Mouse (Mus musculus): ENCODE measurements at regions not wholly inside any gene's neighbourhood (a gene's known extent, or its start where the extent isn't known, plus 50 kb on each side); places are given as distances from the start of the nearest gene placed in this dataset.

DNA sequence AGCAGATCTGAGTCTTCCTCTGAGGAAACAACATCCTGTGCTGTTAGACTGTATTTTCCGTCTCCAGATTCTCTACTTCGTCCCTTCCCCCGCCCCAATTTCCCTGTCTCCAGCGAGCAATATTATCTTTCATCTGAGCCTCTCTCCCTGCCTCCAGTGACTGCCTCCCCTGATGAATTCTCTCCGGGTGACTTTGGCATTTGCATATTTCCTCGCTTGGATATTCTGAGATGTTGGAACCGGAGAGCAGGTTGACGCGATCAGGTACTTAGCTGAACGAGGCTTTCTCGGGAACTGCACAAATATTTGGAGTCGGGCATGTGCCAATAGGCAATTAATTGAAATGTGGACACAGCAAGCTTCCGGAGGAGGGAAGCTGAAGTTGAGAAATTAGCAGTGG lies 323.8 kb upstream of the 4930535I16Rik start:
- DNase-seq (ENCODE audit: low read depth, low spot score), result no peak
- no peaks in the 10 kb centered on the region for H3K27me3 ChIP-seq (ENCODE audit: control insufficient read depth, insufficient read depth, low read length, poor library complexity, severe bottlenecking)
- no peaks in the 10 kb centered on the region for H3K36me3 ChIP-seq (ENCODE audit: control insufficient read depth, insufficient read depth, low read length, poor library complexity, severe bottlenecking)

DNA sequence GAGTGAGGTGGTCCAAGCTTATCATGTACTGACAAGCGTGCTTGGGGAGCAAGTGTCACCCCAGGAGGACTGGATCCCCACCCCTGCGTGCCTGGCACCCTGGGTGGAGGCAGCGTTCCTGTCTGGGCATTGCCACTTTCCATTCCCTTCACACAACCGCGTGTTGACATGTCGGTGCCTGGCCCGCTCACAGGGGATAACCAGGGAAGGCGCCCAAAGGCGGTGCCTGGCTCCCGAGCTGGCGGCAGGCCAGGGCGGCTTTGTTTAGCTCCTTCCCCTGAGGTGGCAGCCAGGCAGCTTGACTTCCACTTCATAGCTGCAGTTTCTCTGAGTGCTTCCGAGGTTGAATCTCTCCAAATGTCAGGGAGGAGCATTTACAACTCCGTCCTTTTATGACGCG lies 318.7 kb upstream of the 4930535I16Rik start:
- H3K36me3 ChIP-seq (ENCODE audit: control insufficient read depth, insufficient read depth, low read length, poor library complexity, severe bottlenecking), result no peaks in the 10 kb centered on the region
- no peaks in the 10 kb centered on the region for H3K27me3 ChIP-seq (ENCODE audit: control insufficient read depth, insufficient read depth, low read length, poor library complexity, severe bottlenecking)
- DNase-seq (ENCODE audit: low read depth, low spot score), result no peak

DNA sequence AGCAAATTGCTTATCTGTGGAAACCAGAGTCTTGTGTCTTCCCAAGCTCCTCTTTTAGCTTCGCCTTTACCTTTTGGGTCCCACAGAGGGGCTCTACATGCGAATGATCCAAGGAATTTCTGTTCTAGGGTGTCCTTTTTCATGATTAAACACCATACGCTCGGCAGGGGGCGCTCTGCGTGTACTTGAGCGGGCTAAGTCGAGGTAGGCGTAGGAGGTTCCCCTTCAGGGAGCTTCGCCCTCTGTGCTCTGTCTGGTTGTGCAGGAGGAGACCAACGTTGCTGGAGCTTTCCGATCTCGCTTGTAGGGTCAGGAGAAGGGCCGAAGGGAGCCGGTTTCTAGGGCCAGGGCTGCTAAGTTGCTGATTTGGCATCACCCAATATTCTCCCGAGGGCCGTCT lies 310.7 kb upstream of the 4930535I16Rik start:
- DNase-seq (ENCODE audit: low read depth, low spot score), result peak; percentile 25
- Histone ChIP-seq H3K27me3 (ENCODE audit: control insufficient read depth, insufficient read depth, low read length, poor library complexity, severe bottlenecking) (no peaks in the 10 kb centered on the region), H3K36me3 (ENCODE audit: control insufficient read depth, insufficient read depth, low read length, poor library complexity, severe bottlenecking) (no peaks in the 10 kb centered on the region)

DNA sequence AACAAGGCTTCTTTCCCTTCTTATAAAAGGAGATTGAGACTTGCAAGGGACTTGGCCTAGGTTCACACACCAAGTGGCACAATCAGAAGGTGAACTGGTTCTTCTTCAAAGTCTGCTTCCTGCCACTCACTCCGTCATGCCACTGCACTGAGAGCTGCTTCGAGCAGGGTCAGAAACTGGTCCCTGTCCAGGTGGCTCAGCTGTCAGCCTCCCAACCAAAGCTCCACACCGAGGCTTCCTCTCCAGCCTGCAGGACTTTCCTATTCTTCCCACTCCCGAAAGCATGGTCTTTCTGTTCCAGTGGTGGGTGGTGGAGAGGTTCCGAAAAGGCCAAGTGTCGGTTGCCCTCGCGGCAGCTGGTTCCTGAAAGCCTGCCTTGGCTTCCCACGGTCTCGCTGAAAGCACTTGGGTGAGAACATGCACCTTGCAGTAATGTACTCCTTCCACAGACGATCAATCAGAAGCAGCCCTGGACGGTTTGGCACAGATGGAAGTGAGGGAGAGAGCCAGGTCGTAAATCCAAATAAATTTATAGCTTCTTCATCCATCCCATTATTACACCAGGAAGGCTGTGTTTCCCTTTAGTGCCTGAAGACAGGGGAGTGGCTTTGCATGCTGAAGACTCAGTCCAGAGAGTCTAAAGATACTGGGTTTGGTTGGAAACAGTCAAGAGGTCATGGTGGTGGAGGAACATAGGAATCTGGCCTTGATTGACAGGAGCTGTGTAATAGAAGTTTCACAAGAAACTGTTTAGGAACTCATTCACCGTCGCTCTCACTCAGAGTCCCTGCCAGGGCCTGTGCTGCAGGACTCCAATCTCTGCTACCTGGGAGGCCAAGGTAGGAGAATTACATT lies 306.1 kb upstream of the 4930535I16Rik start:
- no peaks in the 10 kb centered on the region for H3K36me3 ChIP-seq (ENCODE audit: control insufficient read depth, insufficient read depth, low read length, poor library complexity, severe bottlenecking)
- H3K27me3 ChIP-seq (ENCODE audit: control insufficient read depth, insufficient read depth, low read length, poor library complexity, severe bottlenecking), result no peaks in the 10 kb centered on the region
- no peak for DNase-seq (ENCODE audit: low read depth, low spot score)

DNA sequence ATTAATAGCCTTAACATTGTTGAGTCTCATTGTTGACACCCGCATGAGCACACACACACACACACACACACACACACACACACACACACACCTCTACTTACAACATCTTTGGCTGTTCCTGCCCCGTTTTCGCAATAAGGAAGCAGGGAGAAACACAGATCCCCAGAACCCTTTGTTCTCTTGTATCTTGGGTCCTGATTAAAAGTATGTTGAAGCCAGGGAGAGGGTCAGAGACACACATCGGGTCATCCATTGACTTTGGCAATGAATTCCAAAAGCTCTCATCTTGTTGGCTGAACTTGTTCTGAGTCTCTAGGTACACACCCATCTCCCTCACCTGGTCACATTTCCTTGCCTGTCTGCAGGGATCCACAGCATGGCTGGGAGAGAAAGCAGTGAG lies 303.9 kb upstream of the 4930535I16Rik start:
- no peaks in the 10 kb centered on the region for H3K36me3 ChIP-seq (ENCODE audit: control insufficient read depth, insufficient read depth, low read length, poor library complexity, severe bottlenecking)
- DNase-seq (ENCODE audit: low read depth, low spot score), result no peak
- H3K27me3 ChIP-seq (ENCODE audit: control insufficient read depth, insufficient read depth, low read length, poor library complexity, severe bottlenecking), result no peaks in the 10 kb centered on the region

DNA sequence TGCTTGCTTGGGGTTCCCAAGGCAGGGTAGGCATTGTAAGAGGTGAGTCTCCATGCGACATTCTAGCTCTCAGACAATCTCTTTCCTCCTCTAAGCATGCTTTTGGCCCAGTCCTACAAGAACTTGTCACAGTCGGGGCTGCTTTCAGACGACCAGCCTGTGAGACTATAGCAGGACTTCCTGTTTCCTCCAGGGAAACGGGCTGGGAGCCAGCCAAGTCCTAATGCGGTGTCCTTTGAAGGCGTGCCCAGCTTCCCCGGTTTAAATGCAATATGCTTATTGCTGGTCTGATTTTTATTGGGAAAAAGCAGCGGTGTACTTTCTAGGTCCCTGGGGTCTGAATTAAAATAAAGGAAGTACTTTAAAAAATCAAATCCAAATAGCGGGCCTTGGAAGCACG lies 299.4 kb upstream of the 4930535I16Rik start:
- DNase-seq (ENCODE audit: low read depth, low spot score), result no peak
- Histone ChIP-seq H3K27me3 (ENCODE audit: control insufficient read depth, insufficient read depth, low read length, poor library complexity, severe bottlenecking) (no peaks in the 10 kb centered on the region), H3K36me3 (ENCODE audit: control insufficient read depth, insufficient read depth, low read length, poor library complexity, severe bottlenecking) (no peaks in the 10 kb centered on the region)

DNA sequence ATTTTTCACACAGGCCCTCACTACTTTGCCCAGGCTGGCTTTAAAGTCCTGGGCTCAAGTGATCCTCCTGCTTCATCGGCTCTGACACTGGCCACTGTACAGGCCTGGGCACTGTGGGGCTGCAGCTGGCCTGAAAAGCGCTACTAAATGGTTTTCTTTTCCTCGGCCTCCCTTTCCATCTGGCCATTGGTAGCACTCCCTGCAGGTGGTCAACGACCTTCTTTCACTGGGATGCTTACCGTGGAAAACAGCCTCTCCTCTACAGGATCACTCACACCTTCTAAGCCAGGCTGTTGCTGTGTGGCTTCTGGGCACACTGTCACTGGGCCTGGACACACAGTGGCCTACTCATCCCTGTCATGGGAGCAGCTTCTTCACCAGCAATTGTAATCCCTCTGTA lies 298.5 kb upstream of the 4930535I16Rik start:
- no peaks in the 10 kb centered on the region for H3K36me3 ChIP-seq (ENCODE audit: control insufficient read depth, insufficient read depth, low read length, poor library complexity, severe bottlenecking)
- no peaks in the 10 kb centered on the region for H3K27me3 ChIP-seq (ENCODE audit: control insufficient read depth, insufficient read depth, low read length, poor library complexity, severe bottlenecking)
- no peak for DNase-seq (ENCODE audit: low read depth, low spot score)

DNA sequence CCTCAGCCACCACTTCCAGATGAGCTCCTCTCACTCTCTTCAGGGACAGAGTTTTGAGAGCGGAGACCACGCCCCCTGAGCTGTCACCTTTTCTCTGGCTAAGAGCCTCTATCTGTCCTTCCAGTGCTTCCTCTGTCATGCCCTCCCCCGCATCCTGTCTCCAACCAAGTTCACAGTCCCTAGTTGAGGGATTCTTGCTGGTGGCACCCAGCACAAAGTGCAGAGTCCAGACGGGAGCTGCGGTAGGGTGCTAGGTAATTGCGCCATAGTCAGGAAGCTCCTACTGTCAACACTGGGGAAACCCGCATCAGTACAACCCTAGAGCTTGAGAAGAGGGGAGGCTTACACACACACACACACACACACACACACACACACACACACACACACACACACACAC lies 297.3 kb upstream of the 4930535I16Rik start:
- H3K36me3 ChIP-seq (ENCODE audit: control insufficient read depth, insufficient read depth, low read length, poor library complexity, severe bottlenecking), result no peaks in the 10 kb centered on the region
- no peak for DNase-seq (ENCODE audit: low read depth, low spot score)
- H3K27me3 ChIP-seq (ENCODE audit: control insufficient read depth, insufficient read depth, low read length, poor library complexity, severe bottlenecking), result no peaks in the 10 kb centered on the region

DNA sequence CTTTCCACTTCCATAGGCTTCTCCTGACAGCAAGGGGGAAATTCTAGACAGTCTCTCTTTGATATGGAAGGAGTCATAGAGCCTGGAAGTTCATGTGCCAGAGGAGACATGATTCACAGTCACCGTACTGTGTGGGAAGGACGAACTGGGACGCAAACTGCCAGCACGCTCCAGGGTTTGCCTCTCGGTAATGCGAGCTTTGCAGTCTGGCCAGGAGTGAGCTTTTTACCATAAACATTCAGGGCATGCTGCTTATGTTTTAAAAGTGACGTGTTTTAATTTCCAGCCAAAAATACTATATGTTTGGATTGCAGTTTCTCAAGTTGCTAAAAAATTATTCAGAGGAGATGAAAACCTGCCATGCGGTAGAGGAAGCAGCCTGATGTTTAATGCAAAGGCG lies 292.3 kb upstream of the 4930535I16Rik start:
- DNase-seq (ENCODE audit: low read depth, low spot score), result no peak
- no peaks in the 10 kb centered on the region for H3K36me3 ChIP-seq (ENCODE audit: control insufficient read depth, insufficient read depth, low read length, poor library complexity, severe bottlenecking)
- H3K27me3 ChIP-seq (ENCODE audit: control insufficient read depth, insufficient read depth, low read length, poor library complexity, severe bottlenecking), result no peaks in the 10 kb centered on the region

DNA sequence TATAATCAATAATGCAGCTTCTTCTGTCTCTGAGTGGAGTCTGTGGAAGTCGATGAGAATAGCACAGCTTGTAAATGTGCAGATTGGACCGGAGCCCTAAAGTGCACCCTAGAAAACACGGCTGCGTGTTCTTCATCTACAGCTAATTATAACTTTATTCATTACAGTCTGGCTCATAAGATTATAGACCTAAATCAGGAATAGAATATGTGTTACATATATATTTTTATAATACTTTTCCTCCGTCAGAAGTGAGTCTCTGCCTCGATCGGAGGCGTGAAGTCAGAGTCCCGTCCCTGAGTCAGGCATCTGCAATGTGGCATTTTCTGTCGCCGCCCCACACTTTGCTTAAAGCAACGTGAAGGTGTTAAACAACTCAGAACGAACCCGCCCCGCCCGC lies 288.7 kb upstream of the 4930535I16Rik start:
- Histone ChIP-seq H3K36me3 (ENCODE audit: control insufficient read depth, insufficient read depth, low read length, poor library complexity, severe bottlenecking) (no peaks in the 10 kb centered on the region), H3K27me3 (ENCODE audit: control insufficient read depth, insufficient read depth, low read length, poor library complexity, severe bottlenecking) (no peaks in the 10 kb centered on the region)
- no peak for DNase-seq (ENCODE audit: low read depth, low spot score)

DNA sequence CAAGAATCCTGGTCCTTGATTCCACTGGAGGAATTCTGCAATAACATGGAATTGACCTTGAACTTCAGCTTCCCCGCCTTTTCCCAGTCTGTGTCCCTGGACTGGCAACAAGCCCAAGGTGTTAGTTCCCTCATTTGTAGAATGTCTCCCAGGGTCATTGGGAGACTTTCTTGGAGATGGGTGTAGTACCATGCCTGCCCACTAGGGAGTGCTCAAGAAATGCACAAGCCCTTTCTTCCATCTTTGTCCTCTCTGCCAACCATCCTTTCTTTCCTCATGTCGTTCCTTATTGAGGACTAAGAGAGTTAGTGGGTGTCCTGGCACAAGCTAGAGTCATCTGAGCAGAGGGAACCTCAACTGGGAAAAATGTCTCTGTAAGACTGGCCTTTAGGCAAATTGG lies 285.9 kb upstream of the 4930535I16Rik start:
- Histone ChIP-seq H3K27me3 (ENCODE audit: control insufficient read depth, insufficient read depth, low read length, poor library complexity, severe bottlenecking) (no peaks in the 10 kb centered on the region), H3K36me3 (ENCODE audit: control insufficient read depth, insufficient read depth, low read length, poor library complexity, severe bottlenecking) (no peaks in the 10 kb centered on the region)
- DNase-seq (ENCODE audit: low read depth, low spot score), result peak; percentile 7

DNA sequence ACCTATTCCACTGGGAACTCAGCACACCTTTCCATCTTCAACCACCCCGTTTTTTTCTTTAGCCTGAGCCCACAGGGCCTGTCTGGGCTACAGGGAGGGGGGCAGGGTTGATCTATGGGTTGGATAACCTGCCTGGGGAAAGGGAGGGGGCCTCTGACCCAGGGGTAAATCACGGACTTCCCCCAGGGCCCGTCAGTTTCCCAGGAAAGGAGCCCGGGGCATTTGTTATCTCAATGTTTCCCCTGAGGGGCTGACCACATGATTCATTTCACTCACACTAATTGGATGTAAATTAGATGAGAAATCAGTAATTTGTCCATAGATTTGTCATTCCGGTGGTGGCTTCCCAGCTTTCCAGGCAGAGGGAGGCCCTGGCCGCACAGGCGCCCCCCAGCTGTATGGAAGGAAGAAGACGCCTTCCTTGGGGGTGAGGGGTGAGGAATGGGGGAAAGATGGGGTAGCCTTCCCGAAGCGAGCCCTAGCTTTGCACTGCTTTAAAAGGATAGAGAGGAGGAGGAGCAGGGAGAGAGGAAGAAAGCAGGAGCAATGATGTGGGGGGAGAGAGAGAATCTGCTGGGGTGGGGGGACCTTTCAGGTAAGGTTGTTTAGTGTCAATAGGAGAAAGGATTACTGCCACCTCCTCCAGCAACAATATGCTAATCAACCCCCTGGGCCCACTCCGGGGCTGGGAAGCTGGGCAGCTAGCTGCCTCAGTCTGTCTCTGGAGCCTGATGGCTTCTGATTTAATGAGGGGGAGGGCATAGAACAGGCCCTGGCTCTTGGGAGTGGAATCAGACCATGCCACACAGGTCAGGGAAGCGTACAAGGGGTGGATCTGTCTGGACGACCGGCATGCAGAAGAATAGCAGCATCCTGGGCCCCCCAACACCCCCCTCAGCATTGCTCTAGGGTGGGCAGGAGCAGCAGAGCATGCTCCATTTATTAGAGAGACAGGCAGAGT lies 282.3 kb upstream of the 4930535I16Rik start:
- DNase-seq (ENCODE audit: low read depth, low spot score), result no peak
- no peaks in the 10 kb centered on the region for H3K27me3 ChIP-seq (ENCODE audit: control insufficient read depth, insufficient read depth, low read length, poor library complexity, severe bottlenecking)
- H3K36me3 ChIP-seq (ENCODE audit: control insufficient read depth, insufficient read depth, low read length, poor library complexity, severe bottlenecking), result no peaks in the 10 kb centered on the region

DNA sequence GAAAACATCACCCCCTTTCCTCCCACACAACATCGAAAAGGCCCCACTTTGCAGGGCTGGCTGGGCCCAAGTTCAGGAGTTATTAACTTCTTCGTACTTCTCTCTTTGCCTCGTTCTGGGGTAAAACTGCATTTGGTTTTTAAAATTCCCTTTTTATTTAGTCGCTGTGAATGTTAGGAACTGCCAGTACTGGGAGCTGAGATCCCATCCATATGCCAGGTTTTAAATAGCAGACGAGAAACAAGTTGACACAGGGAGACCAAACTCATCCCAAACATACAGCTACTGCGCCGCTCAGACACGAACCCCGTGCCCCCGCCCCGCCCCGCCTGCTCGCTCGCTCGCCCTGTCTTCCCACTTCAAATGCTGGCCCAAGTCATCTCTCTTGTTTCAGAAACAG lies 281.0 kb upstream of the 4930535I16Rik start:
- no peaks in the 10 kb centered on the region for H3K36me3 ChIP-seq (ENCODE audit: control insufficient read depth, insufficient read depth, low read length, poor library complexity, severe bottlenecking)
- no peaks in the 10 kb centered on the region for H3K27me3 ChIP-seq (ENCODE audit: control insufficient read depth, insufficient read depth, low read length, poor library complexity, severe bottlenecking)
- DNase-seq (ENCODE audit: low read depth, low spot score), result no peak

DNA sequence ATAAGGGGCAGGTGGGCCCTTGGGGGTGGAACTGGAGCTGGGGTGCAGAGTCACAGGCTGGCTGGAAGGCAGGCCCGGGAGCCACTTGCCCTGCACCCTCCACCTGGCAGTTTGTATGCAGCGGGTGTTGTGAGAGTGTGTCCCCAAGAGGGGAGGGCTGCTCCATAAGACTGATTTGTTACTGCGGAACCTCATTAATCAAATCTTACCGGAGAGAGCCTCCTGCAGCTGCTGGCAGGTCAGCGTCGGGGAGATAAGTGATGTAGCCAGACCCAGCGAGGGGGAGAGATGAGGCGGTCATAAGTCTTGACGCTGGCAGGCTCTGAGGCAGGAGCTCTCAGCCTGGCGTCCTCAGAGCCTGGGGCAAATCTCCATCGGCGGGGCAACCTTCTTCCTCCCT lies 278.9 kb upstream of the 4930535I16Rik start:
- Histone ChIP-seq H3K36me3 (ENCODE audit: control insufficient read depth, insufficient read depth, low read length, poor library complexity, severe bottlenecking) (no peaks in the 10 kb centered on the region), H3K27me3 (ENCODE audit: control insufficient read depth, insufficient read depth, low read length, poor library complexity, severe bottlenecking) (no peaks in the 10 kb centered on the region)
- DNase-seq (ENCODE audit: low read depth, low spot score), result no peak

DNA sequence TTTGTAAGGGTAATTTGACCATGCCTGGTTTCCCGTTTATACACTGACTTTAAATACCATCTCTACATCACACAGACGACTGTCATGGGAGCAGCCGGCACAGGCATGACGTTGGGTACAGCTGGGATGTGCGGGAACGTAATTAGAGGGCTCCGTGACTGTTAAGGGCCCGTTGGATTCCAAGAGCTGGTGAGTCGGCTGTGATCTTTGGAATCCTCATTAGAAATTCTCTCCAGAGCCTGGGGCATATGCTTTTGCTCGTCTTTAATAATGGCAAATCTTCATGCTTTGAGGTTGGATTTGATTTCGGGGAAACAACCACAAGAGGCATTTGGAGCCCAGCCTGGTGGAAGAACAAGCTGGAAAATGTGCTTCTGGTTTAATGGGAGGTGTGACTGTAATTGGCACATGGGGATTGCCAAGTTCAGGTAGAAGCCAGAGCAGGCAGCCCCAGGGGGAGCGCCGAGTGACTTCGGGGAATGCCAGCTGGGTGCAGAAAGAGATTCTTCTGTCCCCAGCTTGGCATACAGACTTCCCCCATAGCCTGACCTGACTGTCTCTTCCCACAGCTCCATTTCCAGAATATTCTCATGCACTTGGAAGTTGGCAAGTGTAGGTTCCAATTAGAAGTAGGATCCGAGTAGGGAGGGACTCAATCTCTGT lies 275.4 kb upstream of the 4930535I16Rik start:
- H3K36me3 ChIP-seq (ENCODE audit: control insufficient read depth, insufficient read depth, low read length, poor library complexity, severe bottlenecking), result no peaks in the 10 kb centered on the region
- no peaks in the 10 kb centered on the region for H3K27me3 ChIP-seq (ENCODE audit: control insufficient read depth, insufficient read depth, low read length, poor library complexity, severe bottlenecking)
- DNase-seq (ENCODE audit: low read depth, low spot score), result no peak

Data from splenic B cell, adult 2 months (primary cell).